In genomic region chr3:133258860-133259259, GRCm38 (mm10) we compare ENCODE assay signal across 2 mouse cellular contexts.
TF ChIP-seq lines count a peak whose summit lies in the region.

No protein-coding gene starts in this region.

TF ChIP-seq in CH12.LX, 34 proteins besides CTCF, POLR2A, EP300 and RAD21:
- TF ChIP-seq MAFK (IDR thresholded peaks at IDR 0.05; ENCODE audit: insufficient replicate concordance, low read length): no peak
- no peak for TF ChIP-seq E2F4 (IDR thresholded peaks at IDR 0.05; ENCODE audit: insufficient replicate concordance, low read depth, low read length)
- no peak for TF ChIP-seq MYC (IDR thresholded peaks at IDR 0.05; ENCODE audit: low read depth, low read length)
- no peak for TF ChIP-seq NRF1 (IDR thresholded peaks at IDR 0.05; ENCODE audit: low read depth, low read length)
TF ChIP-seq in CH12.LX: peak in this region for 0.

TF ChIP-seq in MEL, 35 proteins besides CTCF, POLR2A, EP300 and RAD21:
- TF ChIP-seq POLR2AphosphoS5 (IDR thresholded peaks at IDR 0.05; ENCODE audit: borderline replicate concordance, low read depth, low read length): peak; percentile 89; the same call in 1 of the 2 replicates
- TF ChIP-seq GATA1 (IDR thresholded peaks at IDR 0.05; ENCODE audit: low read depth, low read length): no peak
- TF ChIP-seq CHD1 (IDR thresholded peaks at IDR 0.05; ENCODE audit: low read depth, low read length): no peak
- no peak for TF ChIP-seq ZKSCAN1 (IDR thresholded peaks at IDR 0.05; ENCODE audit: low read depth, low read length)
